In genomic region chr7:100645147-100645546, GRCm38 (mm10) we compare ENCODE assay signal across 9 mouse cellular contexts. TPM values are rescaled to one million over a fixed set of nuclear protein-coding genes. Genes with fewer than 3 reads are reported as not detected.
DNase-seq lines count a peak whose midpoint lies in the region; ATAC-seq and TF ChIP-seq lines count a peak whose summit lies in the region.
"Had no signal": no experiment of that assay in that cellular context is flagged by ENCODE, and none has a peak within 500 bp of the region (broad histone marks: within the 10 kb centered on the region; RNA-seq: fewer than 3 reads in every experiment).

No protein-coding gene starts in this region.

- DNase-seq in 416B (ENCODE audit: low read depth): peak; percentile 73
- peak; percentile 77 for DNase-seq in MN1 (ENCODE audit: low spot score)
- DNase-seq in cerebellum, adult 2 months: peak; percentile 43 to 55
- peak; percentile 51 to 68 for DNase-seq in frontal cortex, postnatal 10 days (ENCODE audit: low spot score in 2 of 2)
- DNase-seq in kidney, adult 2 months: peak; percentile 58
- peak; percentile 72 for DNase-seq in left cerebral cortex, postnatal 4 days
- DNase-seq in midbrain, postnatal 0 days (ENCODE audit: low spot score): peak; percentile 80
- DNase-seq in thymus, postnatal 0 days (ENCODE audit: low spot score): peak; percentile 48

- no peak for ATAC-seq in midbrain, postnatal 0 days (ENCODE audit: low FRiP score)

- TF ChIP-seq POLR2A in cerebellum, adult 2 months (IDR thresholded peaks at IDR 0.05; ENCODE audit: borderline replicate concordance, insufficient read depth, low read length): no peak
- no peak for TF ChIP-seq POLR2A in kidney, adult 2 months (IDR thresholded peaks at IDR 0.05; ENCODE audit: low read depth, low read length)

- no peak overlapping the region for H3K4me3 ChIP-seq in cerebellum, adult 2 months (replicated peaks; ENCODE audit: insufficient read depth, low read depth, low read length)
- no peak overlapping the region for H3K4me3 ChIP-seq in kidney, adult 2 months (ENCODE audit: insufficient read depth, low read depth, low read length)
- no peak overlapping the region for H3K4me3 ChIP-seq in midbrain, postnatal 0 days (ENCODE audit: low read depth, low read length)
- H3K4me3 ChIP-seq: heart, embryonic 13.5 days had no signal

- intact Hi-C loops in left cerebral cortex, postnatal 4 days (cut with DNase I): no loop called here

- H3K4me1 ChIP-seq in cerebellum, adult 2 months (ENCODE audit: control insufficient read depth, insufficient read depth, low read length): no peaks in the 10 kb centered on the region; the same call in 1 of the 2 replicates
- no peaks in the 10 kb centered on the region for H3K4me1 ChIP-seq in kidney, adult 2 months (ENCODE audit: control insufficient read depth, insufficient read depth, low read length)
- H3K4me1 ChIP-seq in midbrain, postnatal 0 days (ENCODE audit: insufficient read depth, low read length): no peaks in the 10 kb centered on the region

- no peaks in the 10 kb centered on the region for H3K9me3 ChIP-seq in midbrain, postnatal 0 days (ENCODE audit: low read length)
- H3K9me3 ChIP-seq: heart, embryonic 13.5 days had no signal

- H3K27me3 ChIP-seq in cerebellum, adult 2 months (ENCODE audit: control insufficient read depth, insufficient read depth, low read length): no peaks in the 10 kb centered on the region
- H3K27me3 ChIP-seq in kidney, adult 2 months (replicated peaks; ENCODE audit: control insufficient read depth, insufficient read depth, low read length): no peaks in the 10 kb centered on the region
- H3K27me3 ChIP-seq in midbrain, postnatal 0 days (ENCODE audit: insufficient read depth, low read length): no peaks in the 10 kb centered on the region
- H3K27me3 ChIP-seq: heart, embryonic 13.5 days had no signal

- H3K9ac ChIP-seq in midbrain, postnatal 0 days (replicated peaks; ENCODE audit: low read length, poor library complexity, severe bottlenecking): no peak overlapping the region
- H3K9ac ChIP-seq: heart, embryonic 13.5 days had no signal

- peak; percentile 57; the same call in 1 of the 2 replicates for TF ChIP-seq CTCF in cerebellum, adult 2 months (IDR thresholded peaks at IDR 0.05; ENCODE audit: borderline replicate concordance, insufficient read depth, low read depth, low read length)
- peak; percentile 61 for TF ChIP-seq CTCF in kidney, adult 2 months (conservative IDR thresholded peaks at IDR 0.05; ENCODE audit: insufficient read depth, insufficient read length, low read depth, low read length)
- TF ChIP-seq CTCF in midbrain, postnatal 0 days (IDR thresholded peaks at IDR 0.05): peak; percentile 77

- H3K4me2 ChIP-seq in midbrain, postnatal 0 days (ENCODE audit: low read depth, low read length, poor library complexity, severe bottlenecking): no peak overlapping the region
- H3K4me2 ChIP-seq: heart, embryonic 13.5 days had no signal

- H3K36me3 ChIP-seq in kidney, adult 2 months (ENCODE audit: control insufficient read depth, insufficient read depth, low read length): peaks cover 3% of the 10 kb centered on the region; the same call in 1 of the 2 replicates
- peaks cover 3% of the 10 kb centered on the region for H3K36me3 ChIP-seq in midbrain, postnatal 0 days (ENCODE audit: insufficient read depth, low read length)

- H3K27ac ChIP-seq in cerebellum, adult 2 months (ENCODE audit: insufficient read depth, low read length): no peak overlapping the region
- H3K27ac ChIP-seq in kidney, adult 2 months (ENCODE audit: insufficient read depth, low read depth, low read length): no peak overlapping the region
- no peak overlapping the region for H3K27ac ChIP-seq in midbrain, postnatal 0 days (ENCODE audit: low read depth, low read length)
- H3K27ac ChIP-seq: heart, embryonic 13.5 days had no signal

- 30% methylated on average over 3 of the region's 3 CpGs for WGBS in cerebellum, adult 2 months
- 26% methylated on average over 3 of the region's 3 CpGs for WGBS in kidney, adult 2 months
- 29% methylated on average over 3 of the region's 3 CpGs for WGBS in midbrain, postnatal 0 days

RNA-seq across cellular contexts. Expression of gene Plekhb1, which starts 17.1 kb away (rescaled TPM):
- 868 and 1,066 TPM in 2 replicates for polyA plus RNA-seq in cerebellum, adult 2 months (2012; rRNA removed)
- 37.3 and 44.9 TPM in 2 replicates for polyA plus RNA-seq in kidney, adult 2 months (2012; rRNA removed)
- total RNA-seq in left cerebral cortex, postnatal 4 days (2021): 10 to 100 TPM; 11.6 to 14.3 TPM
- 25.4 and 46.1 TPM in 2 replicates for total RNA-seq in midbrain, postnatal 0 days (2014; rRNA removed)
- 25.4 and 29.9 TPM in 2 replicates for polyA plus RNA-seq in midbrain, postnatal 0 days (2015; fragmentation: Nextera tagmentation; extraction: Ambion mirVana)
- 5.8 and 7.1 TPM in 2 replicates for polyA plus RNA-seq in thymus, postnatal 0 days (2015; fragmentation: Nextera tagmentation; extraction: Ambion mirVana)

RNA-seq across cellular contexts. Expression of gene Mrpl48, which starts 37.0 kb away (rescaled TPM):
- 95.5 and 96.5 TPM in 2 replicates for polyA plus RNA-seq in cerebellum, adult 2 months (2012; rRNA removed)
- polyA plus RNA-seq in kidney, adult 2 months (2012; rRNA removed): 21.0 and 27.5 TPM in 2 replicates
- total RNA-seq in left cerebral cortex, postnatal 4 days (2021): 10 to 100 TPM; 44.9 to 47.4 TPM
- total RNA-seq in midbrain, postnatal 0 days (2014; rRNA removed): 33.9 and 47.8 TPM in 2 replicates
- 89.8 and 91.5 TPM in 2 replicates for polyA plus RNA-seq in midbrain, postnatal 0 days (2015; fragmentation: Nextera tagmentation; extraction: Ambion mirVana)
- polyA plus RNA-seq in thymus, postnatal 0 days (2015; fragmentation: Nextera tagmentation; extraction: Ambion mirVana): 102 TPM in 2 replicates

RNA-seq across cellular contexts. Expression of gene Rab6a, which starts 37.9 kb away (rescaled TPM):
- 252 and 259 TPM in 2 replicates for polyA plus RNA-seq in cerebellum, adult 2 months (2012; rRNA removed)
- 21.1 and 21.4 TPM in 2 replicates for polyA plus RNA-seq in kidney, adult 2 months (2012; rRNA removed)
- 100 to 1,000 TPM; 298 to 307 TPM for total RNA-seq in left cerebral cortex, postnatal 4 days (2021)
- 289 and 352 TPM in 2 replicates for total RNA-seq in midbrain, postnatal 0 days (2014; rRNA removed)
- 340 and 363 TPM in 2 replicates for polyA plus RNA-seq in midbrain, postnatal 0 days (2015; fragmentation: Nextera tagmentation; extraction: Ambion mirVana)
- 44.4 and 47.4 TPM in 2 replicates for polyA plus RNA-seq in thymus, postnatal 0 days (2015; fragmentation: Nextera tagmentation; extraction: Ambion mirVana)

Comparison
In these comparisons a context has a peak if more than half of its experiments do, and no peak if none do; other contexts are left out.
1. RNA of gene Plekhb1, which starts 17.1 kb away (polyA plus RNA-seq): 868 to 1,066 TPM in cerebellum, adult 2 months; 37.3 to 44.9 TPM in kidney, adult 2 months, 25.4 to 29.9 TPM in midbrain, postnatal 0 days and 5.8 to 7.1 TPM in thymus, postnatal 0 days; every median in the first group is over 10 times any median in the second.
2. Peak in every context shown above with its lines, with median percentiles within 50 percentile points of each other: DNase-seq and CTCF ChIP-seq.